ENCODE assay signal across 13 mouse cellular contexts in genomic region chr17:26064916-26065315, GRCm38 (mm10). TPM values are rescaled to one million over a fixed set of nuclear protein-coding genes. Genes with fewer than 3 reads are reported as not detected.
DNase-seq lines count a peak whose midpoint lies in the region; ATAC-seq and TF ChIP-seq lines count a peak whose summit lies in the region.
"Had no signal": no experiment of that assay in that cellular context is flagged by ENCODE, and none has a peak within 500 bp of the region (broad histone marks: within the 10 kb centered on the region; RNA-seq: fewer than 3 reads in every experiment).

No protein-coding gene starts in this region.

- TF ChIP-seq RAD21 in MEL (IDR thresholded peaks at IDR 0.05; ENCODE audit: low read depth, low read length), result no peak

- no peak for TF ChIP-seq POLR2A in MEL (IDR thresholded peaks at IDR 0.05; ENCODE audit: control insufficient read depth in 1 of 2, insufficient read depth in 1 of 2, low read depth in 1 of 2, low read length in 2 of 2, poor library complexity in 1 of 2)

- no peaks in the 10 kb centered on the region; the same call in 1 of the 2 replicates for H3K36me3 ChIP-seq in heart, embryonic 14.5 days (ENCODE audit: control insufficient read depth, insufficient read depth, low read length)
- peaks cover 0 to 17% of the 10 kb centered on the region in 2 experiments; a peak in 3 of 4 replicates for H3K36me3 ChIP-seq in MEL (ENCODE audit: control insufficient read depth in 1 of 2, insufficient read depth in 2 of 2, low read length in 2 of 2)
- H3K36me3 ChIP-seq in forebrain, embryonic 13.5 days (ENCODE audit: poor library complexity, severe bottlenecking), result peaks cover 51% of the 10 kb centered on the region
- peaks cover 2% of the 10 kb centered on the region; the same call in 1 of the 2 replicates for H3K36me3 ChIP-seq in midbrain, embryonic 11.5 days (ENCODE audit: control insufficient read depth, insufficient read depth, low read length)

- no peak for TF ChIP-seq CTCF in MEL (IDR thresholded peaks at IDR 0.05 in 2 of 3, conservative IDR thresholded peaks at IDR 0.05 in 1 of 3; ENCODE audit: control insufficient read depth in 1 of 3, insufficient read depth in 1 of 3, low read depth in 2 of 3, low read length in 3 of 3, poor library complexity in 1 of 3, severe bottlenecking in 1 of 3)

- peak overlapping the region; percentile 0 to 10; a peak in 2 of 4 replicates for H3K27ac ChIP-seq in heart, embryonic 14.5 days (replicated peaks in 1 of 2; ENCODE audit: control insufficient read depth in 1 of 2, insufficient read depth in 1 of 2, low read depth in 2 of 2, low read length in 2 of 2)
- H3K27ac ChIP-seq in MEL (ENCODE audit: control insufficient read depth, low read depth, low read length), result no peak overlapping the region
- no peak overlapping the region for H3K27ac ChIP-seq in forebrain, embryonic 13.5 days
- no peak overlapping the region for H3K27ac ChIP-seq in midbrain, embryonic 11.5 days (ENCODE audit: low read depth, low read length)

- peaks cover 21 to 41% of the 10 kb centered on the region in 2 experiments for H3K4me1 ChIP-seq in heart, embryonic 14.5 days (ENCODE audit: control insufficient read depth in 2 of 2, insufficient read depth in 2 of 2, low read length in 2 of 2)
- peaks cover 6 to 37% of the 10 kb centered on the region in 2 experiments for H3K4me1 ChIP-seq in MEL (ENCODE audit: control insufficient read depth in 1 of 2, insufficient read depth in 2 of 2, low read length in 2 of 2)
- H3K4me1 ChIP-seq in forebrain, embryonic 13.5 days, result peaks cover 70% of the 10 kb centered on the region
- H3K4me1 ChIP-seq in midbrain, embryonic 11.5 days (ENCODE audit: control insufficient read depth, insufficient read depth, low read length), result peaks cover 32% of the 10 kb centered on the region

- H3K4me3 ChIP-seq in heart, embryonic 14.5 days (ENCODE audit: control insufficient read depth in 1 of 2, insufficient read depth in 1 of 2, low read depth in 1 of 2, low read length in 2 of 2), result no peak overlapping the region
- no peak overlapping the region for H3K4me3 ChIP-seq in MEL (ENCODE audit: control insufficient read depth in 1 of 2, insufficient read depth in 1 of 2, low read depth in 2 of 2, low read length in 2 of 2)
- peak overlapping the region; percentile 20 for H3K4me3 ChIP-seq in forebrain, embryonic 13.5 days
- H3K4me3 ChIP-seq in midbrain, embryonic 11.5 days (ENCODE audit: low read depth, low read length), result no peak overlapping the region

- H3K9ac ChIP-seq in heart, embryonic 14.5 days (ENCODE audit: low read length), result peak overlapping the region; percentile 44
- no peak overlapping the region for H3K9ac ChIP-seq in MEL (ENCODE audit: control insufficient read depth, low read depth, low read length, poor library complexity, severe bottlenecking)
- peak overlapping the region; percentile 34 for H3K9ac ChIP-seq in forebrain, embryonic 13.5 days
- H3K9ac ChIP-seq in midbrain, embryonic 11.5 days (ENCODE audit: low read length), result 0 out of 2 replicates have a peak overlapping the region, but pooled peaks have one; percentile 21

- WGBS in heart, embryonic 14.5 days, result 63% methylated on average over 6 of the region's 6 CpGs
- 78% methylated on average over 6 of the region's 6 CpGs for WGBS in forebrain, embryonic 13.5 days
- WGBS in midbrain, embryonic 11.5 days, result 77% methylated on average over 6 of the region's 6 CpGs

- no peak for DNase-seq in heart, adult 11 months
- peak; percentile 37 for DNase-seq in MEL (ENCODE audit: low read depth, low spot score)
- DNase-seq in midbrain, embryonic 11.5 days (ENCODE audit: low spot score, missing footprints), result peak; percentile 79
- no peak for DNase-seq in adrenal gland, adult 2 months
- no peak for DNase-seq in urinary bladder, postnatal 4 days (ENCODE audit: low spot score in 2 of 2)
- no peak for DNase-seq in spleen, adult 12 weeks (ENCODE audit: low spot score)
- DNase-seq: lung, adult 2 months; right cerebral cortex, postnatal 4 days; thymus, adult 18-20 months had no signal

- no peaks in the 10 kb centered on the region for H3K9me3 ChIP-seq in heart, embryonic 14.5 days (ENCODE audit: control insufficient read depth, low read length)
- H3K9me3 ChIP-seq in MEL (replicated peaks; ENCODE audit: insufficient read depth, low read length), result no peaks in the 10 kb centered on the region
- no peaks in the 10 kb centered on the region for H3K9me3 ChIP-seq in forebrain, embryonic 13.5 days (replicated peaks)
- H3K9me3 ChIP-seq in midbrain, embryonic 11.5 days (ENCODE audit: control insufficient read depth, low read length), result no peaks in the 10 kb centered on the region

- no peak for TF ChIP-seq EP300 in MEL (IDR thresholded peaks at IDR 0.05; ENCODE audit: low read depth in 1 of 2, low read length in 2 of 2)

- peak overlapping the region; percentile 26; the same call in 1 of the 2 replicates for H3K4me2 ChIP-seq in heart, embryonic 14.5 days (ENCODE audit: low read length)
- peak overlapping the region; percentile 43 for H3K4me2 ChIP-seq in forebrain, embryonic 13.5 days
- no peak overlapping the region for H3K4me2 ChIP-seq in midbrain, embryonic 11.5 days

- no peaks in the 10 kb centered on the region for H3K27me3 ChIP-seq in heart, embryonic 14.5 days (ENCODE audit: control insufficient read depth, insufficient read depth, low read length)
- H3K27me3 ChIP-seq in MEL (ENCODE audit: control insufficient read depth in 1 of 2, insufficient read depth in 2 of 2, low read length in 2 of 2), result no peaks in the 10 kb centered on the region
- H3K27me3 ChIP-seq in forebrain, embryonic 13.5 days, result no peaks in the 10 kb centered on the region
- no peaks in the 10 kb centered on the region for H3K27me3 ChIP-seq in midbrain, embryonic 11.5 days (ENCODE audit: control insufficient read depth, insufficient read depth, low read length)

- H3K79me2 ChIP-seq in MEL (ENCODE audit: control insufficient read depth, insufficient read depth, low read length, poor library complexity), result peaks cover 24% of the 10 kb centered on the region

- ATAC-seq in heart, embryonic 14.5 days (ENCODE audit: insufficient number of reproducible peaks, insufficient read depth, low FRiP score, low read depth), result no peak
- ATAC-seq in forebrain, embryonic 13.5 days, result no peak
- no peak for ATAC-seq in midbrain, embryonic 11.5 days (ENCODE audit: low FRiP score)
- ATAC-seq: CD4-positive, CD25-positive, alpha-beta regulatory T cell, adult 4 months had no signal

TF ChIP-seq in MEL, 35 proteins besides CTCF, POLR2A, EP300 and RAD21 (continues in another document):
- no peak for TF ChIP-seq TBP (IDR thresholded peaks at IDR 0.05; ENCODE audit: low read depth, low read length)

RNA-seq across cellular contexts. Expression of gene Rab11fip3, which starts 4.4 kb away (rescaled TPM):
- polyA plus RNA-seq in heart, embryonic 14.5 days (2014; fragmentation: Nextera tagmentation; extraction: Ambion mirVana), result 12.3 and 12.8 TPM in 2 replicates
- 3.1 and 3.2 TPM in 2 replicates for total RNA-seq in MEL (2012; rRNA removed)
- polyA plus RNA-seq in MEL (2012; ENCODE audit: insufficient read depth in 1 of 2, insufficient read length in 2 of 2, low read depth in 1 of 2, low replicate concordance in 2 of 2, missing spikeins in 1 of 2), result 10 to 100 TPM in 1 of 2 experiments, not detected in 1; 18.9 TPM
- polyA plus RNA-seq in forebrain, embryonic 13.5 days (2015; fragmentation: Nextera tagmentation; extraction: Ambion mirVana), result 22.7 and 24.4 TPM in 2 replicates
- 18.1 and 18.2 TPM in 2 replicates for polyA plus RNA-seq in midbrain, embryonic 11.5 days (2014; fragmentation: Nextera tagmentation; extraction: Ambion mirVana)
- 10 to 100 TPM; 21.8 to 22.5 TPM for total RNA-seq in adrenal gland, adult 2 months (2021)
- 23.8 and 30.7 TPM in 2 replicates for polyA plus RNA-seq in adrenal gland, adult 2 months (2012; rRNA removed)

RNA-seq across cellular contexts. Expression of gene Decr2, which starts 25.2 kb away (rescaled TPM):
- 33.0 and 39.5 TPM in 2 replicates for polyA plus RNA-seq in heart, embryonic 14.5 days (2014; fragmentation: Nextera tagmentation; extraction: Ambion mirVana)
- total RNA-seq in MEL (2012; rRNA removed), result 6.5 TPM in 2 replicates
- polyA plus RNA-seq in MEL (2012; ENCODE audit: insufficient read depth in 1 of 2, insufficient read length in 2 of 2, low read depth in 1 of 2, low replicate concordance in 2 of 2, missing spikeins in 1 of 2), result 10 to 100 TPM in 1 of 2 experiments, not detected in 1; 11.3 TPM
- 25.8 and 25.9 TPM in 2 replicates for polyA plus RNA-seq in forebrain, embryonic 13.5 days (2015; fragmentation: Nextera tagmentation; extraction: Ambion mirVana)
- polyA plus RNA-seq in midbrain, embryonic 11.5 days (2014; fragmentation: Nextera tagmentation; extraction: Ambion mirVana), result 17.0 and 18.1 TPM in 2 replicates
- total RNA-seq in adrenal gland, adult 2 months (2021), result 10 to 100 TPM; 24.2 to 25.2 TPM
- 8.5 and 10.2 TPM in 2 replicates for polyA plus RNA-seq in adrenal gland, adult 2 months (2012; rRNA removed)

RNA-seq across cellular contexts. Expression of gene Nme4, which starts 30.5 kb away (rescaled TPM):
- 58.5 and 68.2 TPM in 2 replicates for polyA plus RNA-seq in heart, embryonic 14.5 days (2014; fragmentation: Nextera tagmentation; extraction: Ambion mirVana)
- total RNA-seq in MEL (2012; rRNA removed), result 89.1 and 115 TPM in 2 replicates
- 100 to 1,000 TPM; 125 to 430 TPM for polyA plus RNA-seq in MEL (2012; ENCODE audit: insufficient read depth in 1 of 2, insufficient read length in 2 of 2, low read depth in 1 of 2, low replicate concordance in 2 of 2, missing spikeins in 1 of 2)
- polyA plus RNA-seq in forebrain, embryonic 13.5 days (2015; fragmentation: Nextera tagmentation; extraction: Ambion mirVana), result 53.0 and 55.8 TPM in 2 replicates
- polyA plus RNA-seq in midbrain, embryonic 11.5 days (2014; fragmentation: Nextera tagmentation; extraction: Ambion mirVana), result 51.5 and 57.7 TPM in 2 replicates
- total RNA-seq in adrenal gland, adult 2 months (2021), result 1 to 10 TPM; 2.5 to 5.1 TPM
- polyA plus RNA-seq in adrenal gland, adult 2 months (2012; rRNA removed), result 19.4 and 23.9 TPM in 2 replicates
- total RNA-seq: monocyte, adult 5-6 weeks had no signal

RNA-seq across cellular contexts. Expression of gene Tmem8, which starts 48.2 kb away (rescaled TPM):
- polyA plus RNA-seq in heart, embryonic 14.5 days (2014; fragmentation: Nextera tagmentation; extraction: Ambion mirVana), result 0.44 and 0.58 TPM in 2 replicates
- 4.4 and 4.7 TPM in 2 replicates for total RNA-seq in MEL (2012; rRNA removed)
- 10 to 100 TPM in 1 of 2 experiments, not detected in 1; 16.7 TPM for polyA plus RNA-seq in MEL (2012; ENCODE audit: insufficient read depth in 1 of 2, insufficient read length in 2 of 2, low read depth in 1 of 2, low replicate concordance in 2 of 2, missing spikeins in 1 of 2)
- polyA plus RNA-seq in forebrain, embryonic 13.5 days (2015; fragmentation: Nextera tagmentation; extraction: Ambion mirVana), result 1.5 and 1.9 TPM in 2 replicates
- polyA plus RNA-seq in midbrain, embryonic 11.5 days (2014; fragmentation: Nextera tagmentation; extraction: Ambion mirVana), result 1.1 and 1.3 TPM in 2 replicates
- 1 to 10 TPM; 7.8 to 8.4 TPM for total RNA-seq in adrenal gland, adult 2 months (2021)
- polyA plus RNA-seq in adrenal gland, adult 2 months (2012; rRNA removed), result 25.4 and 26.9 TPM in 2 replicates

RNA-seq across cellular contexts. Expression of gene Mrpl28, which starts 58.4 kb away (rescaled TPM):
- 224 and 237 TPM in 2 replicates for polyA plus RNA-seq in heart, embryonic 14.5 days (2014; fragmentation: Nextera tagmentation; extraction: Ambion mirVana)
- total RNA-seq in MEL (2012; rRNA removed), result 164 and 165 TPM in 2 replicates
- polyA plus RNA-seq in MEL (2012; ENCODE audit: insufficient read depth in 1 of 2, insufficient read length in 2 of 2, low read depth in 1 of 2, low replicate concordance in 2 of 2, missing spikeins in 1 of 2), result 100 to 1,000 TPM; 148 to 174 TPM
- polyA plus RNA-seq in forebrain, embryonic 13.5 days (2015; fragmentation: Nextera tagmentation; extraction: Ambion mirVana), result 230 and 241 TPM in 2 replicates
- polyA plus RNA-seq in midbrain, embryonic 11.5 days (2014; fragmentation: Nextera tagmentation; extraction: Ambion mirVana), result 256 and 275 TPM in 2 replicates
- 10 to 100 TPM; 77.7 to 87.8 TPM for total RNA-seq in adrenal gland, adult 2 months (2021)
- polyA plus RNA-seq in adrenal gland, adult 2 months (2012; rRNA removed), result 78.6 and 81.4 TPM in 2 replicates

Comparison
In these comparisons a context has a peak if more than half of its experiments do, and no peak if none do; other contexts are left out.
1. H3K27ac ChIP-seq: peak in heart, embryonic 14.5 days (2 of 2); none in MEL (single experiment), forebrain, embryonic 13.5 days (single experiment) and midbrain, embryonic 11.5 days (single experiment).
2. DNase-seq: peak in MEL (single experiment) and midbrain, embryonic 11.5 days (single experiment); none in heart, adult 11 months (single experiment), adrenal gland, adult 2 months (single experiment), urinary bladder, postnatal 4 days (0 of 2) and spleen, adult 12 weeks (single experiment).